Mouse (Mus musculus): ENCODE data around the gene Gm36028. TPM values are rescaled to one million over a fixed set of nuclear protein-coding genes. Genes with fewer than 3 reads are reported as not detected.

Gm36028 gene
- under 1 TPM in 1 of 2 experiments, not detected in 1; 0.35 TPM for total RNA-seq (2021)

- DNase-seq = no peak
Observed at GRCm38 (mm10) chr16:37861029-37861428, at the start of gene Gm36028. Gene Gm36028, minus strand, starts transcription at chr16:37861146.

DNA sequence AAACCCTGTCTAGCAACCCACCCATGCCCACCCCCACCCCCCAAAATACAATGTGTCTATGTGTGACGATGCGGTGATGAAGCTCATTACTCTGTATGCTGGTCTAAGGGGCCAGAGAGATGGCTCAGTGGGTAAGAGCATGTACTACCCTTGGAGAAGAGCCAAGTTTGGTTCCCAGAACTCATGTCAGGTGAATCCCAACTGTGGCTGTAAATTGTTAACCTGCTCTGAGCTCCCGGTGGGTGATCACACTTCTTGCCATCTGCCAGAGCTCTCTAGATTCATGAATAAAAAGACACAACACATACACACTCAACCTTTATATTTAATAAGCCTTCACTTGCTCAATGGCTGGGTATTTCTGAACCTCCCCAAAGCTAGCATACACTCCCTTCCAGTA is 45.5 kb upstream of the Gm36028 start:
- DNase-seq = no peak

DNA sequence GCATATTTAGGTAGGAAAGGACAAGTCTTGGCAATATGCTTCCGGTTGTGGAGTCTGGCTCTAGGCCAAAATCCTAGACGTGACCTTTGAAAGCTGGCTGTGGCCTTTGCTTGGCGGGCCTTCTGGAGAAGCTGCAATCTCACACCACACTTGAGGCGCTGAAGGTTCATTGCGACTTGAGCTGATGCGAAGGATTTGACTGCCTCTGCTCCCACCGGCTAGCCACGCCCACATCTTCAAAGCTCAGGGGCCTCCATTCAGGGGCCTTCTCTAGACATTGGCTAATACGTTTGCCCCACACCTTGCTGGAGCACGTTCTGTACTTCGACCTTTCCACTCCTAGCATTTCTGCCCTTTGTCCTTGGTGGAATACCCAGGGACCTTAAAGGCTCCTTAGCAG is 40.4 kb upstream of the Gm36028 start:
- DNase-seq = no peak

DNA sequence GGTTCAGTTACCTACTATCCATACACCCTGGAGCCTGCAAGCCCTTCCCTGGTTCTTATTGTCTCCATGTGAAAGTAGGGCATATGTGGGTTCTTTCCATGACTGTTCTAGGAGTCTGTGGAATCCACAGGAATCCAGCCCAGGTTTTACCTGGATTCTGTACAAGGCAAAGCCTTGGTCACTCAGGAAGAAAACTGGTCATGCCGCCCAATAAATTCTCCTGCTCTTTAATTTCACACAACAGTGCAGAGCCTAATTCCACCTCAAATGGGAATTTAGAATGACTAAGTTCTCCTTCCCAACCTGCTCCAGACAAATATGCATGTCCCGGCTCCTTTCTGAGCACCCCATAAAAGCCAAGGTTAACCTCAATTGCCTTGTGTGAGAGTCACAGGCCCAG is 38.4 kb upstream of the Gm36028 start:
- DNase-seq = no peak

GRCm38 (mm10) chr16:37898790-37899189 is 37.8 kb upstream of the Gm36028 start:
- no peak for DNase-seq

- DNase-seq = no peak
Observed at GRCm38 (mm10) chr16:37893942-37894341, 33.0 kb upstream of the Gm36028 start.

- no peak for DNase-seq
Observed at GRCm38 (mm10) chr16:37893381-37893780, 32.4 kb upstream of the Gm36028 start.

- no peak for DNase-seq
Observed at GRCm38 (mm10) chr16:37892667-37893066, 31.7 kb upstream of the Gm36028 start.

GRCm38 (mm10) chr16:37888986-37889385 is 28.0 kb upstream of the Gm36028 start:
- DNase-seq = no peak

- no peak for DNase-seq
Observed at GRCm38 (mm10) chr16:37881168-37881567, 20.2 kb upstream of the Gm36028 start.

DNA sequence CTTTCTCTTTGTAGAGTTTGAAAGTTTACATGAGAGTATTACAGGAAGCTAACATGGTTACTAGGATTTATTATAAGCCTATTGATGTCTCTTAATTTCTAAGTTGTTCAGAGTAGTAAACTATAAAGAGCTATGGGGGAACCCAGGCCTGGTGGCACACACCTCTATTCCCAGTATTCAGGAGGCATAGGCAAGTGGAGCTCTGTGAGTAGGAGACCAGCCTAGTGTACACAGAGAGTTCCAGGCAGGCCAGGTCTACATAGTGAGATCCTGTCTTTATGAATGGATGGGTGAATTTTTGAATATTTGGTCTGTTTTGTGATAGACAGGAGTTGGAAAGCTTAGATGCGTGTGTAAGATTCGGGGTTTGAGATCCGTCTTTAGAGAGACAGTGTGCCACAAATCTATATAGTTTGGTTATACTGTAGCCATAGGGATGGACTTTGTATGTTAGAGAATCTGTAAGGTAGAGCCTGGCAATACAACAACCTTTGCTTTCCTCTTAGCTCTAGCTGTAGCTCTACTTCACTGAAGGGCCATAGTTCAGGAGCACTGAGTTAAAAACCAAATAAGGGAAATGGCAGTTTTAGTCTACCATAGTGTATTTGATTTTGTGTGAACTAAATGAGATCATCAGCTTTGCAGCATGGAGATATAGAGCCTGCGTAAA is 18.9 kb upstream of the Gm36028 start:
- no peak for DNase-seq

DNA sequence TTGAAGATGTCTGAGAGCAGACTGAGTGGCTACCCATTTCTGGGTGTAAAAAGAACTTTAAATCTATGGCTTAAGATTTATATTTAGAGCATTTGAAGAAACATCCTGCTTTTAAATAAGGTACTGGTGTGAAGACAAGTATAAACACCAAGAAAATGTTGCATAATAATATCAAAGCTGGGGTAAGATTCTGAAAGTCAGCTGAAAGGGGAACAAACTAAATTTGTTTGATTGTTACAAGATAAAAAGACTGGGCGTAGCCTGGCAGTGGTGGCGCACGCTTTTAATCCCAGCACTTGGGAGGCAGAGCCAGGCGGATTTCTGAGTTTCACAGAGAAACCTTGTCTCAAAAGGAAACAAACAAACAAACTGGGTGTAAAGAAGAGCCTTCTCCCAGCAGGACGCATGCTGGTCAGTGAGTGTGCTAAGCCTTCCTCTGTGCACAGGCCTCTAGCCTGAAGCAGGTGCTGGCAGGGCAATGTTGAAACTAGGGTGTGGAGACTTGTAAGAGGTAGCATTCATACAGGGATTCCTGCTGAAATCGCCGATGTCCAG is 18.1 kb upstream of the Gm36028 start:
- DNase-seq = no peak

DNA sequence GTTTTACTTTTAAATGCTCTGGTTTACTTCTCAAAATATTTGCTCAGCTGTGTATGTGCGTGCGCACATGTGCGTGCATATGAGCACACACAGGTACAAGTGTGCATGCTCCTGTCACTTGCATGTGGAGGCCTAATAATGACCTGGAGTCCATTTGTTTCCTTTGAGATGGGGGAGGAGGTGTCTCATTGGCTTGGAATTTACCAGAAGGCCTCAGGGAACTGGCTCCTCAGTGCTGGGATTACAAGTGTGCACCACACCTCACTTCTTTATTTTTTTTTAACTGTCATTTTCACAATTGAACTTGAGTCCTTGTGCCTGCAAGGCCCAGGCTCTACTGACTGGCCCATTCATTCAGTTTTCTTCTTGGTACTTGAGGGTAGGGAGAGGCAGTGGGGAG is 16.5 kb upstream of the Gm36028 start:
- DNase-seq = no peak

DNA sequence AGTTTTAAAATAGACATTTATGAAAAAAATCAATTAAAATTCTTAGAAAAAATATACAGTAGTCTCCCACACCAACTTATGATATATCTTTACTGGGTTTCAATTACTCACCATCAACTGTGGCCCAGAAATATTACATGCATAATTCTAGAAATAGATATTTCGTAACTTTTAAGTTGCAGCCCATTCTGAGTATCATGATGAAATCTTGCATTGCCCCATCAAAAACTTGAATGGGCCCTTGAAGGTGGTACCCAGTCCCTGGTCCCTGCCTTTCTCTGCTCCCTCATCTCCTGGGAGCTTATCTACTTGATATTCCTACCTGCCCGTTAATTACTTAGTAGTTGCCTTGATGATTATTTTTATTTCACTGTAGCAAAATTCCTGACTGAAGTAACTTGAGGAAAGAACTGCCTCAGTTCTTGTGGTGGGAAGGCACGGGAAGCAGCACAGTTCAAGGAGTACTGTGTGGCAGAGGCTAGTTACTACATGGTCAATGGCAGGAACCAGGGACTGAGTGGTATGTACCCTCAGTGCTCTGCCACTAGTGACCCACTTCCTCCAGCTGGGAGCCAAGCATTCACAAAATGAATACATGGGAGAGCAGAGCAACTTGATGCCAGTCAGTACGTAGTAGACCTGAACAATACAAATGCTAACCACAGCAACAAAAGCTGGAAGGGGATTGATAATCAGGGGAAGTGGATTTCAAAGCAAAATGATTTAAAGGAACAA is 13.7 kb upstream of the Gm36028 start:
- DNase-seq = no peak

- peak in 1 of 2 experiments; percentile 28 for DNase-seq
Observed at GRCm38 (mm10) chr16:37871112-37871715, 10.3 kb upstream of the Gm36028 start.

- DNase-seq = no peak
Observed at GRCm38 (mm10) chr16:37869470-37870231, 8.7 kb upstream of the Gm36028 start.

GRCm38 (mm10) chr16:37868506-37869469 is 7.8 kb upstream of the Gm36028 start:
- peak in 1 of 2 experiments; percentile 15 for DNase-seq

- DNase-seq = peak; percentile 87 to 88
Observed at GRCm38 (mm10) chr16:37867791-37868505, 7.0 kb upstream of the Gm36028 start, which contains the start of gene Lrrc58. Gene Lrrc58, plus strand, starts transcription at chr16:37868389.

DNA sequence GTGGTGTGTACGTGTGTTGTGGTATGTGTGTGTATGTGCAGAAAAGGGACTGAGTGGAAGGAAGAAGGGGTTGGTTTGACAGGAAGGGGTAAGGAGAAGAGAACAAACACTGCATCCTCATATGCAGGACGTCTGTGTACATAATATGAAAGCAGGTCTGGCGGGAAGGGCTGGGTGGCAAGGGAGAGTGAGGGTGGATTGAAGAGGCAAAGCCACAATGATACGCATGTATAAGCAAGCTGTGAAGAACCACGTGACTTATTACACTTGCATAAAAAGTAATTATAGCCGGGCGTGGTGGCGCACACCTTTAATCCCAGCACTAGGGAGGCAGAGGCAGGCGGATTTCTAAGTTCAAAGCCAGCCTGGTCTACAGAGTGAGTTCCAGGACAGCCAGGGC is 4.9 kb upstream of the Gm36028 start:
- DNase-seq = no peak

DNA sequence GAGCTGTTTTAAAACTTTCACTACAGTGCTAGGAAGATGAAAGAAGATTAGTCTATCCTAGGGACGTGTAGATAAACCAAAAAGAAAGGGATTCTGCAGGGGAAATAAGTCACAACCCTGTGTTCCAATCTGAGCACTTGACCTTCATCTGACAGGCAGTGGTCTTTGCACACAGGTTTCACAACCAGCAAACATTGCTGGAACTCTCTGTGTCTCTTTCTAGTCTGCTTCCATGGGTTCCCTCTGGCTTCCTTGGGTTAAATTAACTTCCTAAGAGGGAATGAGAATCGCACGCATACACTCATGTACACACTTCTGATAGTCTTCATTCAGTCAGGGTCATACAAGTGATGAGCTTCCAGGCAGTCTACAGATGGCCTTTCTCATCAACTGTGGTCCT is 2.9 kb upstream of the Gm36028 start:
- no peak for DNase-seq

DNA sequence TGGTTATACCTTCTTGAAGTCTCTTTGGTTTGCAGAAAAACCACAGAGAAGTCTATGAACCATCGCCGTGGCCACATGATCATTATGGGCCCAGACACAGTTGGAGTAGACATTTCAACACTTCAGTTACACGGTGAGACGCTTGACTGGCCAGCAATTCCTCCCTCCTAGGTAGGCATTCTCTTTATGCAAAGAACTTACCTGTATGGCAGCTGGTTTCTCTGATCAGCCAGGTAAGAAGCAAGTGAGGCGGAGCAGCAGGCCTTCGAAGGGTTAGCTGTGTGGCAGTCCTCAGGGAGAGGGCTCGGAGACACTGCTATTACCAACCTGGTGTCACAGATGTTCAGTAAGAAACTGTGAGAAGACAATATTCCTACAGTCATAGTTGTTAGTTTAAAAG is 733 bp downstream of the Gm36028 start:
- DNase-seq = no peak
